Mouse (Mus musculus) limb, embryonic 13.5 days (tissue): ENCODE measurements at regions not wholly inside any gene's neighbourhood (a gene's known extent, or its start where the extent isn't known, plus 50 kb on each side); places are given as distances from the start of the nearest gene placed in this dataset.
"Not testable (repeated sequence)": the region's sequence is repeated elsewhere in the genome, so short reads cannot be mapped to it uniquely, and the experiment has no call there.

Experiments
- ATAC-seq: fragments of 200-750 bp; cut with Nextera tagmentation; 2 replicates; pipeline ENCODE4 v1.8.0; 2017; ENCODE audit warnings: low read depth, moderate number of reproducible peaks, moderate TSS enrichment; ENCODE audit not compliant: low FRiP score
- H3K27ac ChIP-seq: fragments of 300-500 bp; sonication (generic); 2 replicates; pipeline ENCODE4 v1.5.1; 2015; ENCODE audit warnings: inconsistent platforms, mild to moderate bottlenecking, moderate library complexity
- H3K27me3 ChIP-seq: fragments of 300-500 bp; sonication (generic); 2 replicates; pipeline ENCODE4 v1.6.1; 2015; ENCODE audit warnings: mild to moderate bottlenecking, inconsistent platforms
- H3K36me3 ChIP-seq: fragments of 300-500 bp; sonication (generic); 2 replicates; pipeline ENCODE4 v1.6.1; 2015; ENCODE audit warnings: inconsistent platforms, mild to moderate bottlenecking, moderate library complexity
- H3K4me1 ChIP-seq: fragments of 300-500 bp; sonication (generic); 2 replicates; pipeline ENCODE4 v1.6.1; 2015; ENCODE audit warnings: inconsistent platforms
- H3K4me2 ChIP-seq: fragments of 300-500 bp; sonication (generic); replicated peaks from 2 replicates; pipeline ENCODE4 v1.6.1; 2015; ENCODE audit warnings: inconsistent platforms, mild to moderate bottlenecking, moderate library complexity
- H3K4me3 ChIP-seq: fragments of 300-500 bp; sonication (generic); 2 replicates; pipeline ENCODE4 v1.5.1; 2015; ENCODE audit warnings: moderate library complexity, mild to moderate bottlenecking, inconsistent platforms
- H3K9ac ChIP-seq: fragments of 300-500 bp; sonication (generic); 2 replicates; pipeline ENCODE4 v1.6.1; 2015; ENCODE audit warnings: mild to moderate bottlenecking, inconsistent platforms
- H3K9me3 ChIP-seq: fragments of 300-500 bp; sonication (generic); 2 replicates; pipeline ENCODE4 v1.6.1; 2016; ENCODE audit warnings: inconsistent platforms
- WGBS: fragments of 180-500 bp; shearing (Covaris S2); methylation state at CpG from one replicate; pipeline ENCODE4 v1.1.7; 2015; 5-methylcytosine and 5-hydroxymethylcytosine counted together

DNA sequence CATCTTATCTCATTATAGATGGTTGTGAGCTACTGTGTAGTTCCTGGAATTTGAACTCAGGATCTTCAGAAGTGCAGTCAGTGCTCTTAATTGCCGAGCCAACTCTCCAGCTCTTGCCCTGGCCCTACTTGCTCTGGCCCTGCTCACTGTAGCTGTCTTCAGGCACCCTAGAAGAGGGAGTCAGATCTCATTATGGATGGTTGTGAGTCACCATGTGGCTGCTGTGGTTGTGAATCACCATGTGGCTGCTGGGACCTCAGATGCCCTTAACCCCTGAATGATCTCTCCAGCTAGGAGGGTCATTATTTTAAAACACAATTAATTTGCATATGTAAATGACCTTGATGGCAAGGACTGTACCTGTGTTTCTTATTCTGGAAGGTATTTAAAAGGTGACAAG is 249.1 kb upstream of the Pfkp start:
- 51% methylated on average over 1 of the region's 1 CpGs for WGBS
- Histone ChIP-seq H3K4me3 (no peak overlapping the region), H3K27ac (no peak overlapping the region), H3K4me1 (no peaks in the 10 kb centered on the region), H3K9ac (no peak overlapping the region), H3K27me3 (no peaks in the 10 kb centered on the region), H3K36me3 (no peaks in the 10 kb centered on the region), H3K9me3 (no peaks in the 10 kb centered on the region), H3K4me2 (no peak overlapping the region)
- no peak for ATAC-seq

DNA sequence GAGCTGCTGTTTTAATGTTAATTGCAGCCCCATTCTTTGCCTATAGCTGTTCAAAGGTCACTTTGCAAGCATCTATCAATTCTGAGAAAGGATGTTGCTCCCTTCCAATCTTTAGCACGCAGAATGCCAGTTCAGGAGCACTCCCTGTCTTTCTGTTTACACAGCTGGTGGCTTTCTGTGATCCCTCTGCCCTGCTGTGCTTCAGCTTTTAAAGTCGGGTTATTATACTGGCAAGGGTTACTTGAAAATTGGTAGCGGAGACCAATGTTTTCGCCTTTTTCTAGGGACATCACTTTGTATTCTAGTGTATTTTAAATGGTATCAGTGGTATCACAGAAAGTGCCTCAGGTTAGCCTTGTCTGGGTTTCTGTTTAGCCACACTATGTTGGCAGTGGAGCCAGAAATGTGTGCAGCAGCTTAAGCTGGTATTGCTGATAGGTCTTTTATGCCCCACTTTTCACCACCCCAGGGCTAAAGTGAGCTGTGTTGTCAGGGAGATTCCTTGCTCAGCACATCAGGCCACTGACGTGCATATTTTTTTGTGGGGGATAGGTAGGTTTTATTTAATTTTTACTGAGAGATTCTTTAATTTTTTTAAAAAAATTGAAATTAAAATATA is 243.0 kb upstream of the Pfkp start:
- ATAC-seq: no peak
- H3K4me2 ChIP-seq: no peak overlapping the region
- no peak overlapping the region for H3K9ac ChIP-seq
- H3K36me3 ChIP-seq: no peaks in the 10 kb centered on the region
- H3K4me3 ChIP-seq: no peak overlapping the region
- 53% methylated on average over 5 of the region's 5 CpGs for WGBS
- no peak overlapping the region for H3K27ac ChIP-seq
- no peaks in the 10 kb centered on the region for H3K4me1 ChIP-seq
- H3K9me3 ChIP-seq: no peaks in the 10 kb centered on the region
- no peaks in the 10 kb centered on the region for H3K27me3 ChIP-seq

DNA sequence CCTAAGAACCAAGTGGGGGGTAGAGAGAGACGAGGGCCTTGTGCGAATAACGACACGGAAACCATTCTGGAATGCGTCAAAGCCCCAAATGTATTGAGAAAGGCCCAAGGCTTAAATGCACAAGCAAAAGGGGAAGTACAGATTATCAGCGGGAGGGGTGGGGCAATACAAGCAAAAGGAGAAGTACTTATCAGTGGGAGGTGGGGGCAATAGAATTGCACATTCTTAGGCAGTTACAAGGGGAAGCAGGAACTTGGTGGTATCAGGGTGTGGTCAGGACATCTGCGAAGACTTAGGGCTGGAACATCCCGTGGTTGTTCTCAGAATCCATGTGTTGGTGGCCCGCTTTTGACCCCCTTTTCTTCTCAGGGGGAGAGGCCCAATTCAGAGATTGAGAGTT is 240.9 kb upstream of the Pfkp start:
- H3K4me2 ChIP-seq, H3K9me3 ChIP-seq, H3K9ac ChIP-seq, H3K4me1 ChIP-seq, H3K4me3 ChIP-seq, ATAC-seq, H3K36me3 ChIP-seq, H3K27ac ChIP-seq, H3K27me3 ChIP-seq: not testable (repeated sequence)
- WGBS: 86% methylated on average over 9 of the region's 9 CpGs

DNA sequence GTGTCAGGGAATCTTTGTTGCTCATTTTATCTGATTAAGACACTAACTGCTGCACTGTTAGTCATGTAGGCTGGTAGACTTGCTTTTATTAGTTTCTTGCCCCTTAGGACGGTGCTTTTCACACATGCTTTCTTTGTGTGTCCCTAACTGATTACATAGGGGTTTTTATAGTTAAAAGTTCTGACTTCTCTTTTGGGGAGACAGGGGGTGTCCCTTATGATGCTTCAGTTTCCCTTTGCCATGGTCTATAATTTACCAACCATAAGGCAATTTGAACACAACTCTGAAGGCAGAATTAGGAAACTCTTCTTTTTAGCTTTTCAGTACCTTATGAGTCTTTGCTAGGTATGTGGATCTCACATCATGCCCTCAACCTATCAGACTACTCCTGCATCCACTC is 239.8 kb upstream of the Pfkp start:
- Histone ChIP-seq H3K4me2 (no peak overlapping the region), H3K4me3 (no peak overlapping the region), H3K4me1 (no peaks in the 10 kb centered on the region), H3K9me3 (no peaks in the 10 kb centered on the region), H3K27me3 (no peaks in the 10 kb centered on the region), H3K9ac (no peak overlapping the region), H3K27ac (no peak overlapping the region), H3K36me3 (no peaks in the 10 kb centered on the region)
- WGBS: 87% methylated on average over 1 of the region's 1 CpGs
- no peak for ATAC-seq

DNA sequence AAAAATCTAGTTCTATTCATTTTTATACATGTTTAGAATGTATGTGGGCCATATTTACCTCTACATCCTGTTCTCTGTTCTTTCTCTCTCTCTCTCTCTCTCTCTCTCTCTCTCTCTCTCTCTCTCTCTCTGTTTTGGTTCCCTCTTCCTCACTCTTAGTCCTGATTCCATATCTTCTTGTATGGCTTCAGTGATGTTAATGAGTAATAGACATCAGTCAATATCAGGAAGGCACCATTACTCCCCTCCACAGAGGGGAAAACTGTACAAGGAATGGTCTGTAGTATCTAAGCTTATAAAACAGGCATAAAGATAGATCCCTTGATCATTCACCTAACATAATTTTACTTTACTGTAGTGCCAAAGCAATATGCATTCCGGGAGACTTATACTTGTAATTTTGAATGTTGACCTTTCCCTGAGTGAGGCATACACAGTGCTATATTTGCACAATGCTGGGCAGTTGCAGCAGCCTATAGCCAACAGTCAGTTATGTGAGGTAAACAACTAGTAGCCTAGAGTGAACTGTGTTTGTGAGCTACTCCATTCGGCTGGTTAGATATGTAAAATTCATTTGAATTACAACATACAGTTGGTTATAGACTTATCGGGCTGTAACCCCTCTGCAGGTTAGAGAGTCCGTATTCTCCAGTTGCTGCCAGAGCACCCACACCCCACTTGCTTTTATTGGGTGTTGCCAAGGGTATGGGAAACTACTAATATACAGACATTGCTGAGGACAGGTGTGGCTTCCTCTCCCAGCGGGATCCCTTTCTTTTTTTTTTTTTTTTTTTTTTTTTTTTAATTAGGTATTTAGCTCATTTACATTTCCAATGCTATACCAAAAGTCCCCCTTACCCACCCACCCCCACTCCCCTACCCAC is 228.7 kb upstream of the Pfkp start:
- WGBS: 89% methylated on average over 5 of the region's 5 CpGs
- no peaks in the 10 kb centered on the region for H3K36me3 ChIP-seq
- no peak overlapping the region for H3K4me3 ChIP-seq
- H3K27ac ChIP-seq: no peak overlapping the region
- no peak for ATAC-seq
- no peaks in the 10 kb centered on the region for H3K4me1 ChIP-seq
- H3K27me3 ChIP-seq: no peaks in the 10 kb centered on the region
- no peaks in the 10 kb centered on the region for H3K9me3 ChIP-seq
- no peak overlapping the region for H3K9ac ChIP-seq
- no peak overlapping the region for H3K4me2 ChIP-seq

DNA sequence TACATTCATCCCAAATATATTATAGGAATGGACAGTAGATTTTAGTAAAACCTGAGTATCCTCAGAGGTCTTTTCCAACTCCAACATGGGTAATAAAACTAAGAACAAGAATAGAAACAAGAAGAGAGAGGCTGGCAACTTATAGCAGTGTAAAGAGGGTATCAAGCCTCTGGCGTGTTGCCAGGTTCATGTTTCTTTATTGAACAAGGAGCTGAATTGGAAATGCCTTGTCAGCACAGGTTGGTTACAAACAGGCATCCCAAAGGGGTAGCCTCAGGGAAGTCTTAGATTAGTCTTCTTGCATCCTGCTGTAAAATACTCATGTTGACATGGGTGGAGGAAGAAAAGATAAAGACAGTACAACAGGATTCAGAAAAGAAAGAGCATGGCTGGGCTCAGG is 213.6 kb upstream of the Pfkp start:
- no peak overlapping the region for H3K4me2 ChIP-seq
- H3K9ac ChIP-seq: no peak overlapping the region
- no peak overlapping the region for H3K4me3 ChIP-seq
- no peaks in the 10 kb centered on the region for H3K36me3 ChIP-seq
- H3K27ac ChIP-seq: no peak overlapping the region
- H3K9me3 ChIP-seq: no peaks in the 10 kb centered on the region
- no peaks in the 10 kb centered on the region for H3K27me3 ChIP-seq
- 80% methylated on average over 1 of the region's 1 CpGs for WGBS
- no peaks in the 10 kb centered on the region for H3K4me1 ChIP-seq
- ATAC-seq: no peak

DNA sequence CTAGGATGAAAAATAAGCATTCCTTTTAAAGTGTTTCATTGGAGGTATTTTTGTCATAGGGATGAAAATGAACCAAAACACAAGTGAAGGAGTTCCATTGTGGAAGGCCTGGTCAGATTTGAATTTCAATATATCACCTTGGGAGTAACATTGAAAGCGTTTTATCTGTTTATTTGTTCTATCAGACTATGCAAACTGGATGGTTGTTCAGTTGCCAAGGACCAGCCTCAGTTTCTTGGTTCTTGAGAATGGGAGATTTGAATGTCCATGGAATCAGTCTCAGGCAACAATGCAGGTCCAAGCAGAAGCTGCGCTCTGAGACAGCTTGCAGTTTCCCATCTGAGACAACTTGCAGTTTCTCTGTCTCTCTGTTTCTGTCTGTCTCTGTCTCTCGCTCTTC is 211.0 kb upstream of the Pfkp start:
- Histone ChIP-seq H3K36me3 (no peaks in the 10 kb centered on the region), H3K4me1 (no peaks in the 10 kb centered on the region), H3K4me3 (no peak overlapping the region), H3K27ac (no peak overlapping the region), H3K4me2 (no peak overlapping the region), H3K9ac (no peak overlapping the region), H3K9me3 (no peaks in the 10 kb centered on the region), H3K27me3 (no peaks in the 10 kb centered on the region)
- ATAC-seq: no peak
- WGBS: 88% methylated on average over 3 of the region's 3 CpGs

DNA sequence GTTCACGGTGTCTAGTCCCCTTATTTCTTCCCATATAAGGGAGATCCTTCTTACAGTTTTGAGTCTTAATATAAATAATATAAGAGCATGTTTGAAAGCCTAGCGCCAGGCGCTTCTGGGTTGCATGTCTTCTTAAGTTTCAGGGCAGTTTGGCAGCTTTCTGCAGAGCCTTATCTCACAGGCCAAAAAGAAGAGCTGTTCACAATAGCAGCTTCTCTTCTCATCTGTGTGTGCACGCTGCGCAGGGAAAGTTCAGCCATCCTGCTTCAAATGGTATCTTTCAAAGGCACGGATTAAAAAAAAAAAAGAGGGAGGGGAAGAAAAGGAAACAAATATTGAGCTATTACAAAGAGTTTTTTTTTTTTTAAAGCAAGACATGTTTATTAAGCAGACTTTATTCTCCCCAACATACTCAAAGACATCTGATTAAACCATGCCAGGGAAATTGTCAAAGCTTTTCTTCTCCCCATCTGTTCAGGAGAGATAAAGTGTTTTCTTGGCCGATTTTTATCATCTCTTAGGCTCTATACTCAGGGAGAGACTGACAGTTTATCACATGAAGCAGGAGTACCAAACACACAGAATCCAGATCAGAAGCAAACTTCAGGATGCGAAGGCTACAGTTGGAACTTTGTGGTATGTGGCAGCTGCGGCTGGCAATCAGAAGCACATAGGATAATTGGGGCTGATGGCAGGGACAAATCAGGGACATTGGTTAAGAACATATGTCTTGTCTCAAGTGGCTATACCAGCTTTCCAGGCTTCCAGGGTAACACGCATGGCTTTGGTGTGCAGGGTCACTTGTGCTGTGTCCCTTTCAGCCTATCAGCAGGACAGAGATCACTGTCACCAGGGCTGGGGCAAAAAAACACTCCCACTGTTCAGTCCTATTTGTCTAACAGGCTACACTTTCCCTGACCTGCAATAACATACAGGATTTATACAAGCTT is 206.9 kb upstream of the Pfkp start:
- WGBS: 80% methylated on average over 10 of the region's 10 CpGs
- Histone ChIP-seq H3K27ac (no peak overlapping the region), H3K36me3 (no peaks in the 10 kb centered on the region), H3K9me3 (no peaks in the 10 kb centered on the region), H3K27me3 (no peaks in the 10 kb centered on the region), H3K4me1 (no peaks in the 10 kb centered on the region), H3K9ac (no peak overlapping the region), H3K4me2 (no peak overlapping the region), H3K4me3 (no peak overlapping the region)
- ATAC-seq: no peak

DNA sequence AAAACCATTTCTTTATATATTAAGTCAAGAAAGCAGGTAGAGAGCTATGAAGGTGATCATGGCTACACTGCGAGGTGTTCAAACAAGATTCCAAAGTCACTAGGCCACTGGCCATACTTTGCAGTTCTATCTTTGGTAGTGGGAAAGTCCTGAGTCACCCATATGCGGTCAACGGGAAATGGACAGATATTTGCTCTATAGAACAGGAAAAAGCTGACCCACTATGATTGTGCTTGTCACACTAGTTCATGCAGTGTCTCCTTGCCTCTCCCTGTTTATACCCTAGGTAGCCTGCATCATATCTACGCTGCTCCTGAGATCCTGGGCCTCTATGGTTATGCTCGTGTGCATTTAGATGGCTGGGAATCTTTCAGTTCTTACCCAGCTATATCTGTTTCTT is 188.9 kb upstream of the Pfkp start:
- H3K27me3 ChIP-seq: no peaks in the 10 kb centered on the region
- H3K4me1 ChIP-seq: no peaks in the 10 kb centered on the region
- 90% methylated on average over 5 of the region's 5 CpGs for WGBS
- H3K4me3 ChIP-seq: no peak overlapping the region
- no peaks in the 10 kb centered on the region for H3K9me3 ChIP-seq
- no peak overlapping the region for H3K9ac ChIP-seq
- H3K27ac ChIP-seq: no peak overlapping the region
- H3K4me2 ChIP-seq: no peak overlapping the region
- ATAC-seq: no peak
- H3K36me3 ChIP-seq: no peaks in the 10 kb centered on the region

DNA sequence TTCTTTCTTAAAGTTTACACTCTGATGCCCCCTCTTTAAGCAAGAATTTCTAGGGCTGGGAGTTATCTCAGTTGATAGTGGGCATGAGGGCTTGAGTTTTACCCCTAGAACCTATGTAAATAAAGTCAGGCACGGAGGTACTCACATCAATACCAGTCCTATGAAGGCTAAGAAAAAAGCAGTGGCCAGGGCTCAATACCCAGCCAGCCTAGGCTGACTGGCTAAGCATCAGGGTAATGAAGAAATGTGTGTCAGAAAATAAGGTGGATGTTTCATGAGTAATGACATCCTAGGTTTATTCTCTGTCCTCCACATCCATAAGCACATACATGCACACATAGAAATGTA is 188.5 kb upstream of the Pfkp start:
- Histone ChIP-seq H3K9me3 (no peaks in the 10 kb centered on the region), H3K4me3 (no peak overlapping the region), H3K4me2 (no peak overlapping the region), H3K27ac (no peak overlapping the region), H3K4me1 (no peaks in the 10 kb centered on the region), H3K36me3 (no peaks in the 10 kb centered on the region), H3K9ac (no peak overlapping the region), H3K27me3 (no peaks in the 10 kb centered on the region)
- no peak for ATAC-seq
- 75% methylated on average over 1 of the region's 1 CpGs for WGBS

DNA sequence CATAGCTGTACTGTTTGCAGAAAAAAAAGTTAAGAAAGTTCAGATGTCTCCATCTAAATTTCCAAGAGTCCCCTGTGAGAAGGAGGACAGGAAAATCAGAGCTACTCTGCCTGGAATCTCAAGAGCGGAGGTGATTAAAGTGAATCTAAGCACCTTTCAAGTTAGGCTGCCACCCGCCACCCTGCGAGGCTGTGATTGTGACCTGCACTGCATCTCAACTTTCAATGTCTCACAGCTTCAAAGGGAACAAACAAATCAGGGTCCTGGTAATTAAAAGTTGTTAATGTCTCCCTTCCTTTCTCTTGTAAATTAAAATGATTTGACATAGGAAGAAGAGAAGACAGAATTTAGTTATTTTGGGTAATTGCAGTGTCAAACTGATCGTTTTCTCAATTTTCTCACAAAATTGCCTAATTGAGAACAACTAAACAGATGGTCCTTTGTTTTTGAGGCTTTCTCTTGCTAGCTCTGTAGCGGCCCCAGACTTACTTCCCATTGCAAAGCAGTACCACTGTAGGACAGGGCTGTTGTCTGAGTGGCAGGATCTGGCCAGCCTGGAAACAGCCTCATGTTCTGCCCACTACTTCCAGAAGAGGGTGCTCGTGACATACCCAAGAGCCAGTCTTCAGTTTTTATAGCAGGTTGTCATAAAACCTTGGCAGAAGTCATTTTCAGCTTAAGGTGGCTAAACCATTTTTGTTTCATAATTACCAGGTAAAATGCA is 187.9 kb upstream of the Pfkp start:
- Histone ChIP-seq H3K4me2 (no peak overlapping the region), H3K4me1 (no peaks in the 10 kb centered on the region), H3K9me3 (no peaks in the 10 kb centered on the region), H3K36me3 (no peaks in the 10 kb centered on the region), H3K9ac (no peak overlapping the region), H3K27ac (no peak overlapping the region), H3K27me3 (no peaks in the 10 kb centered on the region), H3K4me3 (no peak overlapping the region)
- WGBS: 14% methylated on average over 6 of the region's 6 CpGs
- peak; percentile 84; the same call in 1 of the 2 replicates for ATAC-seq

DNA sequence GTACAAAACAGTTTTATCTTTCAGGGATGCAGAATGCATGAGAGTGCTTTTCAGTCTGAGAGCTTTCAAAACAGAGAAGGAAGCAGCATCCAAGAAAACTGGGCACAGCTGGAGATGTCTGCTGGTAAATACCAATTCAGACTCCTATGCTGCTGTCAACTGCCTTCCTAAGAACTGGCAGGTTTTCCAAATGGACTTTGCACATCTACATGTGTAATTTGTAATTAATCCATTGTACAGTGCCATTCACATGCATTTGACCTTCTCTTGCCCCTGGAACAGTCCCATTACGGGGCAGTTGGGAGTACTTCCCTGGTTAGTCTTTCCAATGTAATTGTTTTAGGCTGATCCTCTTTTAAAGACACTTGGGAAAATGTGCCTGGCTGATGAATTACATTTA is 181.3 kb upstream of the Pfkp start:
- 74% methylated on average over 1 of the region's 1 CpGs for WGBS

More for the DNA sequence above, 181.3 kb upstream of the Pfkp start:
- no peak overlapping the region for H3K4me3 ChIP-seq
- no peak overlapping the region for H3K4me2 ChIP-seq
- H3K4me1 ChIP-seq: no peaks in the 10 kb centered on the region
- H3K9me3 ChIP-seq: no peaks in the 10 kb centered on the region
- no peak overlapping the region for H3K27ac ChIP-seq
- no peak overlapping the region for H3K9ac ChIP-seq
- H3K27me3 ChIP-seq: no peaks in the 10 kb centered on the region
- no peak for ATAC-seq
- H3K36me3 ChIP-seq: no peaks in the 10 kb centered on the region
